Mouse (Mus musculus) brain, embryonic 14.5 days (tissue): Measurements from ENCODE around the gene Btnl4.

Experiments used
- CTCF ChIP-seq: fragments of 200-500 bp; IDR thresholded peaks from 2 replicates; pipeline ENCODE4 v1.5.1; 2012; ENCODE audit warnings: inconsistent platforms, mild to moderate bottlenecking, moderate library complexity, borderline replicate concordance; ENCODE audit not compliant: insufficient read depth, insufficient read length; ENCODE audit errors: extremely low read depth
- POLR2A ChIP-seq: fragments of 200-500 bp; IDR thresholded peaks from 2 replicates; pipeline ENCODE4 v1.6.1; 2012; ENCODE audit warnings: mild to moderate bottlenecking, inconsistent platforms, borderline replicate concordance; ENCODE audit not compliant: poor library complexity, insufficient read depth, insufficient read length, severe bottlenecking; ENCODE audit errors: extremely low read depth

- TF ChIP-seq CTCF, result no peak
- no peak for TF ChIP-seq POLR2A
Observed at GRCm38 (mm10) chr17:34475060-34475459, 2.1 kb downstream of the Btnl4 start.
